Mouse (Mus musculus): Measurements from ENCODE around the gene Tspan7. TPM values are rescaled to one million over a fixed set of nuclear protein-coding genes. Genes with fewer than 3 reads are reported as not detected.

Tspan7 gene
- polyA plus RNA-seq, 1 experiment from 2014 or later = 277 TPM

GRCm38 (mm10) chrX:10535450-10535849 is 50.5 kb downstream of the Tspan7 start:
- no peaks in the 10 kb centered on the region for H3K27me3 ChIP-seq (replicated peaks; ENCODE audit: control insufficient read depth, insufficient read depth, low read length)
- 15% methylated on average over 2 of the region's 2 CpGs for WGBS
- no peaks in the 10 kb centered on the region for H3K36me3 ChIP-seq (ENCODE audit: control insufficient read depth, insufficient read depth, low read length)
- no peaks in the 10 kb centered on the region for H3K9me3 ChIP-seq (replicated peaks; ENCODE audit: control insufficient read depth, low read length)
- DNase-seq (ENCODE audit: low spot score) = peak; percentile 42
- H3K4me3 ChIP-seq (ENCODE audit: low read depth, low read length) = no peak overlapping the region
- no peak overlapping the region for H3K27ac ChIP-seq (ENCODE audit: low read depth, low read length)
- H3K9ac ChIP-seq (ENCODE audit: low read length) = no peak overlapping the region
- no peak overlapping the region for H3K4me2 ChIP-seq (ENCODE audit: low read length)
- H3K4me1 ChIP-seq (ENCODE audit: control insufficient read depth, insufficient read depth, low read length) = 0 out of 2 replicates have a peak, but pooled peaks cover 4% of the 10 kb centered on the region
- ATAC-seq = no peak; the same call in 1 of the 2 replicates

DNA sequence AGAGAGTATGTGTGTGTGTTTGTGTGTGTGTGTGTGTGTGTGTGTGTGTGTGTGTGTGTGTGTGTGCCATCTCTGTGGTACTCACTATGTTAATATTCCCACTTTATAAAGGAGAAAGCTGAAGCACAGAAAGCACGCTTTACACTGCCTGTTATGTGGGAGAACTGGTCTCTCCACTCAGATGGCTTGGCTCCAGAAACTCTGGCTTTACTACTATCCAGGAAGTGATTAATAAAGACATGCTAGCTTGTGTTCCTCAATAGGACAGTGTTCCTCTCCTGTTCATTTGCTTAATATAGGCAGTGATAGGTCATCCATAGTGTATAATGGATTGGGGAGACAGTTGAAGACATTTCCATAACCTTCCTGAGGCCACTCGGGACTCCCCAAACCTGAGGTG is 54.1 kb downstream of the Tspan7 start:
- H3K4me3 ChIP-seq (ENCODE audit: low read depth, low read length) = no peak overlapping the region
- H3K27me3 ChIP-seq (replicated peaks; ENCODE audit: control insufficient read depth, insufficient read depth, low read length) = no peaks in the 10 kb centered on the region
- H3K4me2 ChIP-seq (ENCODE audit: low read length) = no peak overlapping the region
- H3K9ac ChIP-seq (ENCODE audit: low read length) = no peak overlapping the region
- no peaks in the 10 kb centered on the region for H3K36me3 ChIP-seq (ENCODE audit: control insufficient read depth, insufficient read depth, low read length)
- 64% methylated on average over 2 of the region's 2 CpGs for WGBS
- 0 out of 2 replicates have a peak, but pooled peaks cover 4% of the 10 kb centered on the region for H3K4me1 ChIP-seq (ENCODE audit: control insufficient read depth, insufficient read depth, low read length)
- H3K9me3 ChIP-seq (replicated peaks; ENCODE audit: control insufficient read depth, low read length) = no peaks in the 10 kb centered on the region
- DNase-seq (ENCODE audit: low spot score) = no peak
- ATAC-seq = no peak
- no peak overlapping the region for H3K27ac ChIP-seq (ENCODE audit: low read depth, low read length)

GRCm38 (mm10) chrX:10539482-10540166 is 54.7 kb downstream of the Tspan7 start:
- no peak overlapping the region for H3K4me3 ChIP-seq (ENCODE audit: low read depth, low read length)
- no peak overlapping the region for H3K4me2 ChIP-seq (ENCODE audit: low read length)
- no peaks in the 10 kb centered on the region for H3K9me3 ChIP-seq (replicated peaks; ENCODE audit: control insufficient read depth, low read length)
- no peak overlapping the region for H3K27ac ChIP-seq (ENCODE audit: low read depth, low read length)
- WGBS = 53% methylated on average over 6 of the region's 6 CpGs
- no peaks in the 10 kb centered on the region for H3K36me3 ChIP-seq (ENCODE audit: control insufficient read depth, insufficient read depth, low read length)
- H3K4me1 ChIP-seq (ENCODE audit: control insufficient read depth, insufficient read depth, low read length) = 0 out of 2 replicates have a peak, but pooled peaks cover 4% of the 10 kb centered on the region
- DNase-seq (ENCODE audit: low spot score) = peak; percentile 39
- no peak overlapping the region for H3K9ac ChIP-seq (ENCODE audit: low read length)
- no peak for ATAC-seq
- no peaks in the 10 kb centered on the region for H3K27me3 ChIP-seq (replicated peaks; ENCODE audit: control insufficient read depth, insufficient read depth, low read length)

DNA sequence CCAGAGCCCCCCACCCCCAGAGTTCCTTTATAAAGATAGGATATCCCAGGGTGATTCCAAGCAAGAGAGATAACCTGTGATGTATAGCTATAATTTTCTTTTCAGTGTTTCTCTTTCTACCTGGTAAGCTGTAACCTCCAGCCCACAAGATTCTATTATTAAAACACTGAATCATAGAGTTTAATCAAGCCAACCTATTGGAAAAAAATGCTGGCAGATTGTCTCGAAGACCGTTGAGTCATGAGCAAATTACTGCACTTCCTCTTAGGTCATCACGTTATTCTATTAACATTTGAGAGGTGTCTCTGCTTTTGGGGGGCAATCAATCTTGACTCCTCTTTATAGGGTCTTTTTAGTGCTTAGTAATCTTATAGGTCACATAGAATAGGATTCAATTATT is 61.9 kb downstream of the Tspan7 start:
- Histone ChIP-seq H3K36me3 (ENCODE audit: control insufficient read depth, insufficient read depth, low read length) (no peaks in the 10 kb centered on the region), H3K4me1 (ENCODE audit: control insufficient read depth, insufficient read depth, low read length) (no peaks in the 10 kb centered on the region), H3K27ac (ENCODE audit: low read depth, low read length) (no peak overlapping the region), H3K9me3 (replicated peaks; ENCODE audit: control insufficient read depth, low read length) (no peaks in the 10 kb centered on the region), H3K9ac (ENCODE audit: low read length) (no peak overlapping the region), H3K4me3 (ENCODE audit: low read depth, low read length) (no peak overlapping the region), H3K4me2 (ENCODE audit: low read length) (no peak overlapping the region), H3K27me3 (replicated peaks; ENCODE audit: control insufficient read depth, insufficient read depth, low read length) (no peaks in the 10 kb centered on the region)
- WGBS = 88% methylated on average over 3 of the region's 3 CpGs
- DNase-seq (ENCODE audit: low spot score) = no peak
- no peak for ATAC-seq

GRCm38 (mm10) chrX:10549708-10550107 is 64.8 kb downstream of the Tspan7 start:
- H3K4me3 ChIP-seq (ENCODE audit: low read depth, low read length) = no peak overlapping the region
- ATAC-seq = no peak
- no peaks in the 10 kb centered on the region for H3K27me3 ChIP-seq (replicated peaks; ENCODE audit: control insufficient read depth, insufficient read depth, low read length)
- no peaks in the 10 kb centered on the region for H3K36me3 ChIP-seq (ENCODE audit: control insufficient read depth, insufficient read depth, low read length)
- 81% methylated on average over 3 of the region's 3 CpGs for WGBS
- no peak overlapping the region for H3K27ac ChIP-seq (ENCODE audit: low read depth, low read length)
- H3K4me2 ChIP-seq (ENCODE audit: low read length) = no peak overlapping the region
- no peaks in the 10 kb centered on the region for H3K4me1 ChIP-seq (ENCODE audit: control insufficient read depth, insufficient read depth, low read length)
- no peak overlapping the region for H3K9ac ChIP-seq (ENCODE audit: low read length)
- H3K9me3 ChIP-seq (replicated peaks; ENCODE audit: control insufficient read depth, low read length) = no peaks in the 10 kb centered on the region
- DNase-seq (ENCODE audit: low spot score) = no peak

- Histone ChIP-seq H3K9me3 (replicated peaks; ENCODE audit: control insufficient read depth, low read length) (no peaks in the 10 kb centered on the region), H3K36me3 (ENCODE audit: control insufficient read depth, insufficient read depth, low read length) (no peaks in the 10 kb centered on the region), H3K27me3 (replicated peaks; ENCODE audit: control insufficient read depth, insufficient read depth, low read length) (no peaks in the 10 kb centered on the region), H3K4me1 (ENCODE audit: control insufficient read depth, insufficient read depth, low read length) (no peaks in the 10 kb centered on the region), H3K27ac (ENCODE audit: low read depth, low read length) (no peak overlapping the region), H3K4me3 (ENCODE audit: low read depth, low read length) (no peak overlapping the region), H3K9ac (ENCODE audit: low read length) (no peak overlapping the region), H3K4me2 (ENCODE audit: low read length) (no peak overlapping the region)
- 79% methylated on average over 3 of the region's 3 CpGs for WGBS
- ATAC-seq (no peak), DNase-seq (ENCODE audit: low spot score) (no peak)
Measured at GRCm38 (mm10) chrX:10556899-10557298, 71.9 kb downstream of the Tspan7 start.

- H3K27me3 ChIP-seq (replicated peaks; ENCODE audit: control insufficient read depth, insufficient read depth, low read length) = no peaks in the 10 kb centered on the region
- peak; percentile 13 for DNase-seq (ENCODE audit: low spot score)
- no peaks in the 10 kb centered on the region for H3K9me3 ChIP-seq (replicated peaks; ENCODE audit: control insufficient read depth, low read length)
- WGBS = 55% methylated on average over 5 of the region's 5 CpGs
- ATAC-seq = no peak
- H3K4me1 ChIP-seq (ENCODE audit: control insufficient read depth, insufficient read depth, low read length) = no peaks in the 10 kb centered on the region
- H3K27ac ChIP-seq (ENCODE audit: low read depth, low read length) = no peak overlapping the region
- H3K4me3 ChIP-seq (ENCODE audit: low read depth, low read length) = no peak overlapping the region
- no peaks in the 10 kb centered on the region for H3K36me3 ChIP-seq (ENCODE audit: control insufficient read depth, insufficient read depth, low read length)
- H3K9ac ChIP-seq (ENCODE audit: low read length) = no peak overlapping the region
- H3K4me2 ChIP-seq (ENCODE audit: low read length) = no peak overlapping the region
Measured at GRCm38 (mm10) chrX:10557596-10557995, 72.6 kb downstream of the Tspan7 start.

GRCm38 (mm10) chrX:10558625-10559024 is 73.7 kb downstream of the Tspan7 start:
- no peaks in the 10 kb centered on the region for H3K36me3 ChIP-seq (ENCODE audit: control insufficient read depth, insufficient read depth, low read length)
- DNase-seq (ENCODE audit: low spot score) = peak; percentile 14
- no peaks in the 10 kb centered on the region for H3K27me3 ChIP-seq (replicated peaks; ENCODE audit: control insufficient read depth, insufficient read depth, low read length)
- no peak overlapping the region for H3K9ac ChIP-seq (ENCODE audit: low read length)
- H3K4me3 ChIP-seq (ENCODE audit: low read depth, low read length) = no peak overlapping the region
- H3K9me3 ChIP-seq (replicated peaks; ENCODE audit: control insufficient read depth, low read length) = no peaks in the 10 kb centered on the region
- ATAC-seq = no peak
- no peaks in the 10 kb centered on the region for H3K4me1 ChIP-seq (ENCODE audit: control insufficient read depth, insufficient read depth, low read length)
- H3K4me2 ChIP-seq (ENCODE audit: low read length) = no peak overlapping the region
- WGBS = 77% methylated on average over 2 of the region's 2 CpGs
- H3K27ac ChIP-seq (ENCODE audit: low read depth, low read length) = no peak overlapping the region

- WGBS = 69% methylated on average over 3 of the region's 3 CpGs
Measured at GRCm38 (mm10) chrX:10565811-10566210, 80.9 kb downstream of the Tspan7 start.

More at GRCm38 (mm10) chrX:10565811-10566210, 80.9 kb downstream of the Tspan7 start:
- ATAC-seq (no peak), DNase-seq (ENCODE audit: low spot score) (no peak)
- no peaks in the 10 kb centered on the region for H3K27me3 ChIP-seq (replicated peaks; ENCODE audit: control insufficient read depth, insufficient read depth, low read length)
- no peak overlapping the region for H3K27ac ChIP-seq (ENCODE audit: low read depth, low read length)
- H3K4me3 ChIP-seq (ENCODE audit: low read depth, low read length) = no peak overlapping the region
- H3K36me3 ChIP-seq (ENCODE audit: control insufficient read depth, insufficient read depth, low read length) = no peaks in the 10 kb centered on the region
- H3K4me1 ChIP-seq (ENCODE audit: control insufficient read depth, insufficient read depth, low read length) = no peaks in the 10 kb centered on the region
- H3K9me3 ChIP-seq (replicated peaks; ENCODE audit: control insufficient read depth, low read length) = no peaks in the 10 kb centered on the region
- no peak overlapping the region for H3K4me2 ChIP-seq (ENCODE audit: low read length)
- H3K9ac ChIP-seq (ENCODE audit: low read length) = no peak overlapping the region

All from forebrain, embryonic 14.5 days (tissue).